Mouse (Mus musculus) kidney, embryonic 16.5 days (tissue): ENCODE results near the gene Atp8a2. TPM values are rescaled to one million over a fixed set of nuclear protein-coding genes. Genes with fewer than 3 reads are reported as not detected.

Experiments
- ATAC-seq: fragments of 200-750 bp; cut with Nextera tagmentation; 2 replicates; pipeline ENCODE4 v1.8.0; 2017; ENCODE audit warnings: moderate TSS enrichment; ENCODE audit not compliant: low FRiP score, low TSS enrichment
- H3K27ac ChIP-seq: fragments of 300-500 bp; sonication (generic); 2 replicates; pipeline ENCODE4 v1.5.1; 2014; ENCODE audit warnings: low read length
- H3K27me3 ChIP-seq: fragments of 300-500 bp; sonication (generic); 2 replicates; pipeline ENCODE4 v1.6.1; 2014; ENCODE audit warnings: low read length, control low read depth, mixed read lengths; ENCODE audit not compliant: insufficient read depth
- H3K36me3 ChIP-seq: fragments of 300-500 bp; sonication (generic); 2 replicates; pipeline ENCODE4 v1.6.1; 2014; ENCODE audit warnings: low read length, control low read depth, mixed read lengths; ENCODE audit not compliant: insufficient read depth
- H3K4me1 ChIP-seq: fragments of 300-500 bp; sonication (generic); 2 replicates; pipeline ENCODE4 v1.6.1; 2014; ENCODE audit warnings: low read length, control low read depth, mixed read lengths; ENCODE audit not compliant: insufficient read depth
- H3K4me2 ChIP-seq: fragments of 300-500 bp; sonication (generic); replicated peaks from 2 replicates; pipeline ENCODE4 v1.6.1; 2014; ENCODE audit warnings: low read depth, low read length
- H3K4me3 ChIP-seq: fragments of 300-500 bp; sonication (generic); 2 replicates; pipeline ENCODE4 v1.5.1; 2014; ENCODE audit warnings: mild to moderate bottlenecking, low read length
- H3K9ac ChIP-seq: fragments of 300-500 bp; sonication (generic); replicated peaks from 2 replicates; pipeline ENCODE4 v1.6.1; 2014; ENCODE audit warnings: low read length
- H3K9me3 ChIP-seq: fragments of 300-500 bp; sonication (generic); 2 replicates; pipeline ENCODE4 v1.6.1; 2016; ENCODE audit warnings: low read length, control low read depth
- WGBS: fragments of 180-500 bp; shearing (Covaris S2); extraction: QIAGEN DNeasy Blood & Tissue Kit; methylation state at CpG from one replicate; pipeline ENCODE4 v1.1.7; 2014; 5-methylcytosine and 5-hydroxymethylcytosine counted together
- polyA plus RNA-seq: library from polyadenylated mRNA; unstranded; fragments of >200 nt; fragmentation: Nextera tagmentation; extraction: Ambion mirVana; gene quantifications from 2 replicates; pipeline ENCODE4 v1.2.1, GENCODE M21; 2015

The Atp8a2 gene
- polyA plus RNA-seq, 1 experiment from 2014 or later: 1.3 TPM

- no peak overlapping the region for H3K27ac ChIP-seq
- no peak for ATAC-seq
- WGBS: 68% methylated on average over 2 of the region's 2 CpGs
- H3K27me3 ChIP-seq: no peaks in the 10 kb centered on the region
- no peaks in the 10 kb centered on the region for H3K36me3 ChIP-seq
- H3K4me3 ChIP-seq: no peak overlapping the region
- H3K9me3 ChIP-seq: no peaks in the 10 kb centered on the region
- no peaks in the 10 kb centered on the region for H3K4me1 ChIP-seq
- no peak overlapping the region for H3K9ac ChIP-seq
- no peak overlapping the region for H3K4me2 ChIP-seq
Measured at GRCm38 (mm10) chr14:59978007-59978406, 219.0 kb downstream of the Atp8a2 start.

- Histone ChIP-seq H3K9me3 (no peaks in the 10 kb centered on the region), H3K4me1 (peaks cover 15% of the 10 kb centered on the region), H3K27ac (no peak overlapping the region), H3K9ac (no peak overlapping the region), H3K4me3 (no peak overlapping the region), H3K36me3 (no peaks in the 10 kb centered on the region), H3K27me3 (no peaks in the 10 kb centered on the region), H3K4me2 (no peak overlapping the region)
- no peak for ATAC-seq
- WGBS: 44% methylated on average over 5 of the region's 5 CpGs
Measured at GRCm38 (mm10) chr14:59971221-59971730, 225.7 kb downstream of the Atp8a2 start.

GRCm38 (mm10) chr14:59969485-59970134 lies 227.4 kb downstream of the Atp8a2 start:
- no peak overlapping the region for H3K4me2 ChIP-seq
- no peak overlapping the region for H3K4me3 ChIP-seq
- ATAC-seq: peak; percentile 81; the same call in 1 of the 2 replicates
- H3K4me1 ChIP-seq: peaks cover 15% of the 10 kb centered on the region
- no peaks in the 10 kb centered on the region for H3K27me3 ChIP-seq
- no peak overlapping the region for H3K9ac ChIP-seq
- 23% methylated on average over 7 of the region's 7 CpGs for WGBS
- H3K9me3 ChIP-seq: no peaks in the 10 kb centered on the region
- no peaks in the 10 kb centered on the region for H3K36me3 ChIP-seq
- H3K27ac ChIP-seq: no peak overlapping the region

- no peak overlapping the region for H3K4me3 ChIP-seq
- H3K27ac ChIP-seq: no peak overlapping the region
- no peak overlapping the region for H3K4me2 ChIP-seq
- H3K9ac ChIP-seq: no peak overlapping the region
- no peaks in the 10 kb centered on the region for H3K27me3 ChIP-seq
- 41% methylated on average over 8 of the region's 8 CpGs for WGBS
- ATAC-seq: no peak
- no peaks in the 10 kb centered on the region for H3K9me3 ChIP-seq
- H3K36me3 ChIP-seq: no peaks in the 10 kb centered on the region
- H3K4me1 ChIP-seq: peaks cover 15% of the 10 kb centered on the region
Measured at GRCm38 (mm10) chr14:59967847-59968550, 229.0 kb downstream of the Atp8a2 start.

GRCm38 (mm10) chr14:59966981-59967380 lies 230.0 kb downstream of the Atp8a2 start:
- H3K27me3 ChIP-seq: no peaks in the 10 kb centered on the region
- no peak overlapping the region for H3K4me2 ChIP-seq
- peaks cover 15% of the 10 kb centered on the region for H3K4me1 ChIP-seq
- no peak for ATAC-seq
- no peaks in the 10 kb centered on the region for H3K9me3 ChIP-seq
- no peak overlapping the region for H3K27ac ChIP-seq
- no peak overlapping the region for H3K9ac ChIP-seq
- no peaks in the 10 kb centered on the region for H3K36me3 ChIP-seq
- WGBS: 71% methylated on average over 4 of the region's 4 CpGs
- no peak overlapping the region for H3K4me3 ChIP-seq

- ATAC-seq: no peak
- no peak overlapping the region for H3K4me2 ChIP-seq
- peaks cover 27% of the 10 kb centered on the region for H3K4me1 ChIP-seq
- H3K4me3 ChIP-seq: no peak overlapping the region
- H3K27ac ChIP-seq: no peak overlapping the region
- H3K9ac ChIP-seq: no peak overlapping the region
- no peaks in the 10 kb centered on the region for H3K27me3 ChIP-seq
- H3K36me3 ChIP-seq: no peaks in the 10 kb centered on the region
- WGBS: 90% methylated on average over 5 of the region's 5 CpGs
- no peaks in the 10 kb centered on the region for H3K9me3 ChIP-seq
Measured at GRCm38 (mm10) chr14:59964569-59964968, 232.4 kb downstream of the Atp8a2 start.

GRCm38 (mm10) chr14:59960961-59961360 lies 236.0 kb downstream of the Atp8a2 start:
- ATAC-seq: peak; percentile 84
- Histone ChIP-seq H3K9me3 (no peaks in the 10 kb centered on the region; the same call in 1 of the 2 replicates), H3K4me2 (peak overlapping the region; percentile 6; the same call in 1 of the 2 replicates), H3K9ac (no peak overlapping the region), H3K4me3 (no peak overlapping the region), H3K27ac (peak overlapping the region; percentile 88), H3K36me3 (no peaks in the 10 kb centered on the region), H3K27me3 (no peaks in the 10 kb centered on the region), H3K4me1 (peaks cover 24% of the 10 kb centered on the region)
- 31% methylated on average over 9 of the region's 9 CpGs for WGBS

GRCm38 (mm10) chr14:59960214-59960890 lies 236.6 kb downstream of the Atp8a2 start:
- 36% methylated on average over 9 of the region's 9 CpGs for WGBS
- Histone ChIP-seq H3K4me1 (peaks cover 24% of the 10 kb centered on the region), H3K4me3 (0 out of 2 replicates have a peak overlapping the region, but pooled peaks have one; percentile 5), H3K36me3 (no peaks in the 10 kb centered on the region), H3K27me3 (no peaks in the 10 kb centered on the region), H3K27ac (peak overlapping the region; percentile 88), H3K9me3 (no peaks in the 10 kb centered on the region; the same call in 1 of the 2 replicates), H3K9ac (0 out of 2 replicates have a peak overlapping the region, but pooled peaks have one; percentile 8), H3K4me2 (peak overlapping the region; percentile 32)
- ATAC-seq: peak; percentile 75

GRCm38 (mm10) chr14:59959723-59960122 lies 237.3 kb downstream of the Atp8a2 start:
- H3K9me3 ChIP-seq: no peaks in the 10 kb centered on the region; the same call in 1 of the 2 replicates
- H3K27ac ChIP-seq: peak overlapping the region; percentile 88
- no peak overlapping the region for H3K9ac ChIP-seq
- ATAC-seq: peak; percentile 64; the same call in 1 of the 2 replicates
- H3K4me1 ChIP-seq: peaks cover 24% of the 10 kb centered on the region
- no peak overlapping the region for H3K4me3 ChIP-seq
- no peaks in the 10 kb centered on the region for H3K36me3 ChIP-seq
- H3K27me3 ChIP-seq: no peaks in the 10 kb centered on the region
- WGBS: 22% methylated on average over 8 of the region's 8 CpGs
- peak overlapping the region; percentile 32 for H3K4me2 ChIP-seq
